Comparison of ENCODE assay signal across 23 mouse cellular contexts in genomic region chr3:87467416-87467815, GRCm38 (mm10). TPM values are rescaled to one million over a fixed set of nuclear protein-coding genes. Genes with fewer than 3 reads are reported as not detected.
"Had no signal": no experiment of that assay in that cellular context is flagged by ENCODE, and none has a peak within 500 bp of the region (broad histone marks: within the 10 kb centered on the region; RNA-seq: fewer than 3 reads in every experiment).

No protein-coding gene starts in this region.

- H3K36me3 ChIP-seq: midbrain, embryonic 10.5 days; midbrain, embryonic 12.5 days; neural tube, embryonic 13.5 days; neural tube, embryonic 15.5 days; stomach, embryonic 15.5 days had no signal

- H3K4me1 ChIP-seq: midbrain, embryonic 10.5 days; midbrain, embryonic 12.5 days; neural tube, embryonic 13.5 days; neural tube, embryonic 15.5 days; stomach, embryonic 15.5 days had no signal

- H3K9ac ChIP-seq: lung, embryonic 14.5 days; midbrain, embryonic 12.5 days; neural tube, embryonic 13.5 days; neural tube, embryonic 15.5 days; stomach, embryonic 15.5 days had no signal

- H3K9me3 ChIP-seq: midbrain, embryonic 12.5 days; neural tube, embryonic 13.5 days; stomach, embryonic 15.5 days had no signal

- DNase-seq: lung, adult 18-20 months; lung, embryonic 14.5 days; lung, postnatal 10 days; lung, postnatal 4 days; midbrain, embryonic 14.5 days; right cerebral cortex, postnatal 14 days; thymus, adult 2 months; thymus, postnatal 25 days; thymus, postnatal 4 days had no signal

- H3K4me3 ChIP-seq: midbrain, embryonic 10.5 days; midbrain, embryonic 12.5 days; myocyte; neural tube, embryonic 13.5 days; neural tube, embryonic 15.5 days; stomach, embryonic 15.5 days had no signal

- H3K27me3 ChIP-seq: midbrain, embryonic 12.5 days; neural tube, embryonic 13.5 days; neural tube, embryonic 15.5 days; stomach, embryonic 15.5 days had no signal

- H3K27ac ChIP-seq: midbrain, embryonic 10.5 days; midbrain, embryonic 12.5 days; neural tube, embryonic 13.5 days; neural tube, embryonic 15.5 days; stomach, embryonic 15.5 days; stomach, postnatal 0 days had no signal

RNA-seq across cellular contexts. Expression of gene Fcrl5, which starts 31.8 kb away (rescaled TPM):
- total RNA-seq: megakaryocyte, adult 5-6 weeks; megakaryocyte-erythroid progenitor cell, adult 5-6 weeks had no signal
- polyA plus RNA-seq: lung, embryonic 14.5 days; lung, embryonic 16.5 days; midbrain, embryonic 10.5 days; midbrain, embryonic 12.5 days; midbrain, embryonic 14.5 days; midbrain, embryonic 16.5 days; myocyte; neural tube, embryonic 11.5 days; neural tube, embryonic 13.5 days; neural tube, embryonic 15.5 days; stomach, embryonic 15.5 days; stomach, postnatal 0 days; testis, adult 2 months; urinary bladder, adult 2 months had no signal
